Mouse (Mus musculus) lung, embryonic 16.5 days (tissue): ENCODE data around the gene Nkain1. TPM values are rescaled to one million over a fixed set of nuclear protein-coding genes. Genes with fewer than 3 reads are reported as not detected.

Source experiments
- ATAC-seq: fragments of 200-750 bp; cut with Nextera tagmentation; 2 replicates; pipeline ENCODE4 v1.8.0; 2017; ENCODE audit warnings: low read depth, mild to moderate bottlenecking, moderate library complexity
- H3K27ac ChIP-seq: fragments of 300-500 bp; sonication (generic); 2 replicates; pipeline ENCODE4 v1.5.1; 2014; ENCODE audit warnings: mild to moderate bottlenecking, control low read depth, low read length
- H3K27me3 ChIP-seq: fragments of 300-500 bp; sonication (generic); 2 replicates; pipeline ENCODE4 v1.6.1; 2014; ENCODE audit warnings: low read depth, low read length, mixed read lengths; ENCODE audit not compliant: control insufficient read depth, insufficient read depth
- H3K36me3 ChIP-seq: fragments of 300-500 bp; sonication (generic); 2 replicates; pipeline ENCODE4 v1.6.1; 2014; ENCODE audit warnings: low read length; ENCODE audit not compliant: control insufficient read depth, insufficient read depth
- H3K4me1 ChIP-seq: fragments of 300-500 bp; sonication (generic); replicated peaks from 2 replicates; pipeline ENCODE4 v1.6.1; 2014; ENCODE audit warnings: low read length, mixed read lengths; ENCODE audit not compliant: control insufficient read depth, insufficient read depth
- H3K4me2 ChIP-seq: fragments of 300-500 bp; sonication (generic); 2 replicates; pipeline ENCODE4 v1.6.1; 2014; ENCODE audit warnings: low read depth, low read length, control low read depth
- H3K4me3 ChIP-seq: fragments of 300-500 bp; sonication (generic); 2 replicates; pipeline ENCODE4 v1.5.1; 2014; ENCODE audit warnings: mild to moderate bottlenecking, low read length, control low read depth
- H3K9ac ChIP-seq: fragments of 300-500 bp; sonication (generic); 2 replicates; pipeline ENCODE4 v1.6.1; 2014; ENCODE audit warnings: low read length, control low read depth
- H3K9me3 ChIP-seq: fragments of 300-500 bp; sonication (generic); 2 replicates; pipeline ENCODE4 v1.6.1; 2016; ENCODE audit warnings: low read length; ENCODE audit not compliant: control insufficient read depth
- WGBS: fragments of 180-500 bp; shearing (Covaris S2); extraction: QIAGEN DNeasy Blood & Tissue Kit; methylation state at CpG from one replicate; pipeline ENCODE4 v1.1.7; 2014; 5-methylcytosine and 5-hydroxymethylcytosine counted together
- polyA plus RNA-seq: library from polyadenylated mRNA; unstranded; fragments of >200 nt; fragmentation: Nextera tagmentation; extraction: Ambion mirVana; gene quantifications from 2 replicates; pipeline ENCODE4 v1.2.1, GENCODE M21; 2015

Nkain1 gene
- polyA plus RNA-seq, 1 experiment from 2014 or later, result 0.18 TPM

- WGBS, result 89% methylated on average over 7 of the region's 7 CpGs
- no peak overlapping the region for H3K27ac ChIP-seq
- H3K36me3 ChIP-seq, result no peaks in the 10 kb centered on the region
- no peak overlapping the region for H3K9ac ChIP-seq
- H3K27me3 ChIP-seq, result no peaks in the 10 kb centered on the region
- H3K4me1 ChIP-seq, result no peaks in the 10 kb centered on the region
- no peak overlapping the region for H3K4me2 ChIP-seq
- H3K9me3 ChIP-seq, result no peaks in the 10 kb centered on the region; the same call in 1 of the 2 replicates
- no peak overlapping the region for H3K4me3 ChIP-seq
- ATAC-seq, result no peak
Measured at GRCm38 (mm10) chr4:130539706-130540105, 34.3 kb downstream of the Nkain1 start.

DNA sequence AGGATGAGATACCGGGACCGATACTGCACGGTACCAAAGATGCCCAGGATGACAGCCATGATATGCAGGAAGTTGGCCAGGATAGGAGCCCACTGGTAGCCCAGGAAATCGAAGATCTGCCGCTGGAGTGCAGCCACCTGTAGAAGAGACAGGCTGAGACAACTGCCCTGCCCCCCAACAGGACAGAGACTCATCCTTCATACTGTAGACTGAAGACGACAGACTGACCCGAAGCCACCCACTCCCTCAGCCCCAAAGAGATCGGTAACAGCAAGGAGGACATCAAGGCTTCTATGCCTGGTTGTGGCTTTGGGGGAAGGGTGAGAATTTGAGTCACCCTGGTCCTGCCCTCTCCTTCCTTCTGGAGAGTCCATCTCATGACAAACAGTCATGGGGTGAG, 34.9 kb downstream of the Nkain1 start:
- H3K27ac ChIP-seq, result no peak overlapping the region
- H3K4me3 ChIP-seq, result no peak overlapping the region
- no peaks in the 10 kb centered on the region for H3K4me1 ChIP-seq
- 56% methylated on average over 8 of the region's 8 CpGs for WGBS
- no peak overlapping the region for H3K9ac ChIP-seq
- H3K4me2 ChIP-seq, result no peak overlapping the region
- H3K36me3 ChIP-seq, result no peaks in the 10 kb centered on the region
- no peaks in the 10 kb centered on the region; the same call in 1 of the 2 replicates for H3K9me3 ChIP-seq
- no peaks in the 10 kb centered on the region for H3K27me3 ChIP-seq
- no peak for ATAC-seq

GRCm38 (mm10) chr4:130537371-130537770, 36.6 kb downstream of the Nkain1 start:
- Histone ChIP-seq H3K36me3 (no peaks in the 10 kb centered on the region), H3K9me3 (no peaks in the 10 kb centered on the region; the same call in 1 of the 2 replicates), H3K4me3 (no peak overlapping the region), H3K9ac (no peak overlapping the region), H3K4me1 (no peaks in the 10 kb centered on the region), H3K27me3 (no peaks in the 10 kb centered on the region), H3K27ac (no peak overlapping the region), H3K4me2 (no peak overlapping the region)
- 94% methylated on average over 7 of the region's 7 CpGs for WGBS
- no peak for ATAC-seq

GRCm38 (mm10) chr4:130535789-130536188, 38.2 kb downstream of the Nkain1 start:
- Histone ChIP-seq H3K9me3 (no peaks in the 10 kb centered on the region; the same call in 1 of the 2 replicates), H3K4me1 (peaks cover 3% of the 10 kb centered on the region; the same call in 1 of the 2 replicates), H3K4me3 (no peak overlapping the region), H3K9ac (no peak overlapping the region), H3K4me2 (no peak overlapping the region), H3K27me3 (no peaks in the 10 kb centered on the region), H3K27ac (no peak overlapping the region), H3K36me3 (no peaks in the 10 kb centered on the region)
- no peak for ATAC-seq
- 56% methylated on average over 1 of the region's 1 CpGs for WGBS

- WGBS, result 37% methylated on average over 4 of the region's 4 CpGs
- Histone ChIP-seq H3K36me3 (no peaks in the 10 kb centered on the region), H3K27me3 (no peaks in the 10 kb centered on the region), H3K4me1 (peaks cover 3% of the 10 kb centered on the region; the same call in 1 of the 2 replicates), H3K9ac (no peak overlapping the region), H3K27ac (no peak overlapping the region), H3K9me3 (no peaks in the 10 kb centered on the region; the same call in 1 of the 2 replicates), H3K4me3 (no peak overlapping the region), H3K4me2 (no peak overlapping the region)
- peak; percentile 48; the same call in 1 of the 2 replicates for ATAC-seq
Measured at GRCm38 (mm10) chr4:130533975-130534374, 40.0 kb downstream of the Nkain1 start.

- H3K36me3 ChIP-seq, result no peaks in the 10 kb centered on the region
- H3K27me3 ChIP-seq, result no peaks in the 10 kb centered on the region
- peaks cover 3% of the 10 kb centered on the region; the same call in 1 of the 2 replicates for H3K4me1 ChIP-seq
- H3K9ac ChIP-seq, result no peak overlapping the region
- no peak for ATAC-seq
- H3K4me3 ChIP-seq, result no peak overlapping the region
- H3K9me3 ChIP-seq, result no peaks in the 10 kb centered on the region; the same call in 1 of the 2 replicates
- H3K27ac ChIP-seq, result no peak overlapping the region
- H3K4me2 ChIP-seq, result peak overlapping the region; percentile 59; the same call in 1 of the 2 replicates
- WGBS, result 53% methylated on average over 6 of the region's 6 CpGs
Measured at GRCm38 (mm10) chr4:130532347-130532746, 41.6 kb downstream of the Nkain1 start.

- peak overlapping the region; percentile 59 for H3K4me2 ChIP-seq
- H3K4me1 ChIP-seq, result peaks cover 3% of the 10 kb centered on the region; the same call in 1 of the 2 replicates
- H3K9me3 ChIP-seq, result no peaks in the 10 kb centered on the region; the same call in 1 of the 2 replicates
- no peak overlapping the region for H3K9ac ChIP-seq
- H3K36me3 ChIP-seq, result no peaks in the 10 kb centered on the region
- peak; percentile 67 for ATAC-seq
- H3K27ac ChIP-seq, result no peak overlapping the region
- peak overlapping the region; percentile 22; the same call in 1 of the 2 replicates for H3K4me3 ChIP-seq
- no peaks in the 10 kb centered on the region for H3K27me3 ChIP-seq
- WGBS, result 13% methylated on average over 28 of the region's 28 CpGs
Measured at GRCm38 (mm10) chr4:130531645-130532280, 42.2 kb downstream of the Nkain1 start.

- no peak for ATAC-seq
- WGBS, result 55% methylated on average over 1 of the region's 1 CpGs
- no peaks in the 10 kb centered on the region for H3K27me3 ChIP-seq
Measured at GRCm38 (mm10) chr4:130527804-130528203, 46.2 kb downstream of the Nkain1 start.

DNA sequence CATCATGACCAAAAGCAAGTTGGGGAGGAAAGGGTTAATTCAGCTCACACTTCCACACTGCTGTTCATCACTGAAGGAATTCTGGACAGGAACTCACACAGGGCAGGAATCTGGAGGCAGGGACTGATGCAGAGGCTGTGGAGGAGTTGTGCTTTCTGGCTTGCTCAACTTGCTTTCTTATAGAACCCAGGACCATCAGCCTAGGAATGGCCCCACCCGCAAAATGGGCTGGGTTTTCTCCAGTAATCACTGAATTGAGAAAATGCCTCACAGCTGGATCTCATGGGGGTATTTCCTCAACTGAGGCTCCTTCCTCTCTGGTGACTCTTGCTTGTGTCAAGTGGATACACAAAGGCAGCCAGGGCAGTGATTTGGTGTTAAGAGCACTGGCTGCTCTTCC, 48.9 kb downstream of the Nkain1 start:
- 53% methylated on average over 1 of the region's 1 CpGs for WGBS
- H3K4me1 ChIP-seq, result 0 out of 2 replicates have a peak, but pooled peaks cover 4% of the 10 kb centered on the region
- no peaks in the 10 kb centered on the region for H3K27me3 ChIP-seq
- H3K9me3 ChIP-seq, result no peaks in the 10 kb centered on the region
- no peaks in the 10 kb centered on the region for H3K36me3 ChIP-seq
- H3K27ac ChIP-seq, result no peak overlapping the region
- H3K4me3 ChIP-seq, result no peak overlapping the region
- no peak for ATAC-seq
- H3K4me2 ChIP-seq, result no peak overlapping the region
- no peak overlapping the region for H3K9ac ChIP-seq

More at GRCm38 (mm10) chr4:130527804-130528203, 46.2 kb downstream of the Nkain1 start:
- Histone ChIP-seq H3K4me1 (peaks cover 3% of the 10 kb centered on the region; the same call in 1 of the 2 replicates), H3K9me3 (no peaks in the 10 kb centered on the region), H3K36me3 (no peaks in the 10 kb centered on the region), H3K27ac (no peak overlapping the region), H3K4me3 (no peak overlapping the region), H3K4me2 (no peak overlapping the region), H3K9ac (no peak overlapping the region)
